Mouse (Mus musculus): Measurements from ENCODE around the gene Ppm1l.

Gene Ppm1l

GRCm38 (mm10) chr3:69433580-69433979, 116.9 kb downstream of the Ppm1l start:
- no peak for DNase-seq (ENCODE audit: low spot score in 2 of 2)

DNA sequence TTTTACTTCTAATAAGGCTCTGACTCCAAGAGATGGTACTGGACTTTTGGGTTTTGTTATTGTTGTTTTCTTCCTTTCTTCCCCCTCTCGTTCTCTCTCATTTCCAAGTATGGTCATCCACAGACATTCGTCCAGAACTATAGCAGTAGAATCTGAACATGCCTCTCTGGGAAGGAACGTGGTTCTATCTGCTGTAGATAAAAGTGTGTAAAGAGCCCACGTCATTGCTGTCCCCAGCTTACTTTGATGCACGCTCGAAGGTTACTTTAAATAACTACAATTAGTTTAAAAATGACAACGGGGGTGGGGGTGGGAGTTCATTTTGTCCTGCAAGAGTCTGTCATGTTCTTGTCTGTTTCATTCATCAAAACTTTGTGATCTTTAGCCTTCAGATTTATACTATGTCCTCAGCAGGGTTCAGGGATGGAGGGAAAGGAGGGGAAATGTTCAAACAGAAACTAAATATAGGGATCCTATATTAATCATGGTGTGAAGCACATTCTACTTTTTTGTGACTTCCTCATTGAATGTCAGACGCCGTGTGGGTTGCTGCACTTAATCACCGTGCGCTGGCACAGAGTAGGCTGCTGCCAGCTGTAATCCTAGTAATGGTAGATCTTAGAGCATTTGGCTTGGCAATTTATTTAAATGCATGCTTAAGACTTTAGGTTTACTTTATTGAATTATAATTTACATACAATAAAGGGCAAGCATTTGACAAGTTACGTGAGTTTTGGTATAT, 122.3 kb downstream of the Ppm1l start:
- no peak for DNase-seq (ENCODE audit: low spot score in 2 of 2)

DNA sequence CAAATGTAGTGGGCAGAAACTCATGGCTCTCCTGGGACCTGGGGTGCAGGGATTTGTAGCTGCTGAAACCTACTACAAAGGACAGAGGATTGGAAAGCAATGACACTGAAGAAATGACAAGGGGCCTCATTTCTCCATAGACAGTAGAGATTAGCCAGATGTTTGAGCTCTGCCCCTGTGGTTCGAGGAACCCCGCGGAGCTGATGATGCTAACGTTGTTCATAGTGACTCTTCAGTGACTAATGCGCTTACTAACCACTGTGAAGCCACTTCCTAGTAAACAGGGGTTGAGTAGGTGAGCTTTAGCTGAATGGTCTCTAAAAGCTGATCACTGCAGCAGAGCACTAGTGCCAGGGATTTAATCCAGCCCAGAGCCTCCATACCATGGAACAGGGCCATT, 124.1 kb downstream of the Ppm1l start:
- DNase-seq (ENCODE audit: low spot score in 2 of 2): no peak

DNA sequence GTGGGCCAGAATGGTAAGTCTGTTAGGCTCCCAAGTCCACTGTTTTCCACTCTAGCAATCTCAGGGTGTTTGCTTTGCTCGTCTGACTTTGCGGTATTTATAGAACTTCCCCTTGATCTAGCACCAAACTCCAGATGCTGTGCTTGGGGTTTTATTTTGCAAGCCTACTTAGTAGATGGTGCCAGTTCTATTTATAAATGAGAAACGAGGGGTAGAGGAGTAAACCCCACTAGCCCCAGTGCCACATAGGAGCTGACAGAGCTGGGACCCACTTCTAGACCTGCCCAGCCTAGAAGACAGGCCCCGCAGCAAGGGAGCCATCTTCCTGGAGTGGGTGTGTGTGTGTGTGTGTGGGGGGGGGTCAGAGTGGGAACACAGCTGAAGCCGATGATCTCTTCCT, 130.3 kb downstream of the Ppm1l start:
- no peak for DNase-seq (ENCODE audit: low spot score in 2 of 2)

DNA sequence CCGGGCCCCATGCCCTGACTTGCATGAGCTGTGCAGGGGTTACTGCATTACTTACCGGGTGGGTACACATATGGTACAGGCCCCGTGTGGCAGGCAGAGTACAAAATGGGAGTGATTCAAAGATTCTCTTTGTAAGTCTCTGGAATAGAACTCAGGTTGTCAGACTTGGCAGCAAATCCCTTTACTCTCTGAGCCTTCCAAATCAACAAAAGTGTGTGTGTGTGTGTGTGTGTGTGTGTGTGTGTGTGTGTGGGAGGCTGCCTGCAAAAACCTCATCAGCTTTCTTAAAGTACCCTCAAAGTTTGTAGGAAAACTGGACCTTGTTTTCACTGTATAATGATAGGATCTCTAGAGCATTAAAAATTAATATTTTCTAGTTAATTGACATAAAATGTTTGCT, 132.4 kb downstream of the Ppm1l start:
- no peak for DNase-seq (ENCODE audit: low spot score in 2 of 2)

GRCm38 (mm10) chr3:69454330-69454729, 137.7 kb downstream of the Ppm1l start:
- no peak for DNase-seq (ENCODE audit: low spot score in 2 of 2)

DNA sequence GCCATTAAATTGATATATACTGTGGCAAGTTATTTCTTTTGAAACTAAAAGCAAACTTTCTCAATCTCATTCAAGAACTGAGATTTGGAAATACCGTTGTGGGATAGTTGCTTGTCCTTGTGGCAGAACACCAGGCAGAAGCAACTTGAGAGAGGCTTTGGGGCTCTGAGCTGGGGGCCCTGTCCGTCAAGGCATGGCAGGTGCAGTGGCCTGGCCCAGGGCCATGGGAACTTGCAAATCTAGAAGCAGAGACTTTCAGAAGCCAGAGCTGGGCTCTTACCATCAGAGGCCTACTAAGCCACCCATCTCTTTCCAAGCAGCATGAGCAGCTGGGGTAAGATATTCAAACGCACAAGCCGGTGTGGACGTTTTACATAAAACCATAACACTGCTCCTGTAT, 139.4 kb downstream of the Ppm1l start:
- no peak for DNase-seq (ENCODE audit: low spot score in 2 of 2)

DNA sequence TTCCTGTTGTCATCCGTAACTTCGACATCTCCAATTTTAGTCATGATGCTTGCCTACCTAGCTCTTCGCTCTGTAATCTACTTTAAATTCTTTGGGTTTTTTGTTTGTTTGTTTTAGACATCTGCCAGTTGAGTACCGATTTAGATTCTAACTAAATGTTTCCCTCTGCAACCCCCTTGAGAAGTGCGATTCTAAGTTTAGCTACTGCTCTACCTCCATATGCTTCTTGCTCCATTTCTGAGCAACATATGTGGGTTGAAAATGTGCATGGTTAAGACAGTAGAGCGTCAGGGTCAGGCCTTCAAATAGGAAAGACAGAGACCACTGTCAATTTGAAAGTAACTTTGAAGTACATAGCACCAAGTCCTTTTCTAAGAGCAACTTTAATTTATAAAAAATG, 142.1 kb downstream of the Ppm1l start:
- no peak for DNase-seq (ENCODE audit: low spot score in 2 of 2)

DNA sequence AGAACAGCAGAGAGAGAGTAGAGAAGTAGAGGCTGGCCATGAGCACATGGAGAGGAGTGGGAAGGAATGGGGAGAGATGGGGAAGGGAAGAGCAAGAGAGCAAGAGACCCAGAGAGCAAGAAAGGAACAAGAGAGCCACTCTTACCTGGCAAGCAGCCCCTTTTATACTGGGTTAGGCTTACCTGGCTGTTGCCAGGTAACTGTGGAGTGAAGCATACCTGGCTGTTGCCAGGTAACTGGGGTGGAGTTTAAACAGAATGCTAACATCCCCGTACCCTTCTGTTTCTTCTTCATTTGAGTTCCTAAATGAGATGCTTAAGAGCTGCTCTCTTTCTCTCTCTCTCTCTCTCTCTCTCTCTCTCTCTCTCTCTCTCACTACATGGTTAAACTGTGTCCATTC, 145.3 kb downstream of the Ppm1l start:
- no peak for DNase-seq (ENCODE audit: low spot score in 2 of 2)

DNA sequence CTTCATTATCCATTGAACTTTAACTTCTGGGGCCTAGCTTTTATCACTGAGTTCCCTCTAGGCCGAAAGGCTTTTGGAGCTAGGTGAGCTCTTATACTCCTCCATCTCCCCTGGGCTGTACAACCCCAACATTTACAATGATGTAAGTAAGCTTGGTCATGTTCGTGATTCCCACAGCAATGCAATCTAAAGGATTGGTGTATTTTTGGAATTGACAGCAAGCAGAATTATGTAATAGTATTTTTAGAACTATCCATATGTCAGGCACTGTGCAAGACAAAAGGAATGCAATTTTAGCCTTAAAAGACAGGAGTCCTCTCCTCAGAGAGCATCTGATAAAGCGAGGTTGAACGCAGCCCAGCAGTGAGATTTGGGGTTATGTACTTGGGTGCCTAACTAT, 149.1 kb downstream of the Ppm1l start:
- no peak for DNase-seq (ENCODE audit: low spot score in 2 of 2)

GRCm38 (mm10) chr3:69468280-69469008, 151.8 kb downstream of the Ppm1l start:
- DNase-seq (ENCODE audit: low spot score in 2 of 2): no peak

DNA sequence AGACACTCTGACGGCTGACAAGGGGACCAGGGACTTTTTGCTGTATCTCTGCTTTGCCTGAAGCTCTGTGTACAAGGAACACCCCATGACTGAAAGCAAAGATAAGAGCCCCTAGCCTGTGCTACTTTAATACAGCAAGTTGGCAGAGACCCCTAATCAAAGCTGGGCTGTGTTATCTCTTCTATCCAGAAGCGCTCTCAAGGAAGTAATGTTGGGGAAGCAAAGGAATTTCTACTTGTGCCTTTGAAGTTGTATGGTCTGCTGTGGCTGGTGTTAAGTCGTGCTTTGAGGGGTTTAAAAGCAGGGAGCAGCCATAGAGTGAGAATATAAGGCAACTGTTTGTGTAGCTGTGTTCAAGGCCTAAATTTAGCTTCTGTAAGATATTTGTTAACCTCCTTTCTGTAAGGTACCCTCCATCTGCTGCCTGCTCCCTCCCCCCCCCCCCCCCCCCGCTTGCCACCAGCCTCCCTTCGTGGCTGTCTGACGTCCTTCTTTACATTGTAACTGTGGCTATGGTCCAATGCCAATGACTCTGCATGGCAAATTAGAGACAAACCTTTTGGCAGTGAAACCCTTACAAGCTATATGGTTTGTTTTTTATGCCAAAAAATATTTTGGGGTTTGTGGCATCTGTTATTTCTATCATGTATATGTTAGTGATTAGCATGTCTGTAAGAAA, 152.9 kb downstream of the Ppm1l start:
- DNase-seq (ENCODE audit: low spot score in 2 of 2): no peak

DNA sequence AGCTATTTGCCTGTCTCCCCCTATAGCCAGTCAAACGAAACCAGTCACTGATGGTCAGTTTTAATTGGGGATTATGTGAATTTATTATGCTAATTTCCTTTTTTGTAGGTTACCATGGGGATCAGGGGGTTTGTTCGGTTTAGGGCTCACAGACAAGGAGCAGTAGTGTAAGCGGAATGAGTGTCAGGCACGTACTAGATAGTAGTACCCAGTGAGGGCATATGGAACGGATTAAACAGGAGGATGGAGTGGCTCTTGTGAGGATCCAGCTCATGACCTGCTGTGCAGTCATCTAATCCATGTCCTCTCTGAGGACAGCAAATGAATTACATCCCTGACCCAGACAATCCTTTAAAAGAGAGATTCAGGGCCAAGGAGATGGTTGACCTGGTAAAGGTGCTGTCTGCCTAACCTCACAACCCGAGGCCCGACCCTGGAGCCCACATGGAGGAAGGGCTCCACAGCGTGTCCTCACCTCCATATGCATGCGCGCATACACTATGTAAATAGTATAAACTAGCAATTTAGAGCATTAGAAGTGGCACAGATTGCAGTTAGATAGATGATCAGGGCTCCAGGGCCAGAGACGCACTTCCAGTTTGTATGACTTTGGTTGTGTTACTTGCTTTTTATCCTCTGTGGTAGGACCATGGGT, 153.6 kb downstream of the Ppm1l start:
- no peak for DNase-seq (ENCODE audit: low spot score in 2 of 2)

DNA sequence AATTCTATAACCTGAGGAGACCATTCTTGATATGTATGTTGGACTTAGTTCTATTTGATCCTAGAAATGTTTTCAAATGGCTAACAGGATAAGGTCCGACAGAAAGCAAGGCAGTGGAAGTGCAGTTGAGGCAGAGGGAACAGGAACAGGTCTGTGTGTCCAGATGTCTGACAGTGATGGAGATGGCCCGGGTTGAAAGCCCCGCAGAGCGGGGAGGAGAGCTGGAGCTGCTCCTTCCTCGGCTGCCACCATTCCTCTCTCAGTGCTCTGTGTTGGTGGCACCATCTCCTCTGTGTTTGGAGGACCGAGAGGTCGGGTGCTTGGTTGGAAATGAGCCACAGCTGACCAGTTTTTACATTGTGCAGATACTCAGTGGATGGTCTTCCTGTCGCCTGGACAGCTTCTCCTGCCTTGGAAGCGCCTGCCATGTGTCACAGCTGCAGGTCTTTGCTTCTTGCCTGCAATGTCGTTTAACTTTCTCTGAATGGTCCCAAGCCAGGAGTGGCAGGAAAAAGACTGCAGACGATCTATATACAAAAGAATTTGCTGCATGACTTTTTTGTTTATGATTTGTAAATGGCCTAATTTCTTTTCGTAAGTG, 159.3 kb downstream of the Ppm1l start:
- no peak for DNase-seq (ENCODE audit: low spot score in 2 of 2)

DNA sequence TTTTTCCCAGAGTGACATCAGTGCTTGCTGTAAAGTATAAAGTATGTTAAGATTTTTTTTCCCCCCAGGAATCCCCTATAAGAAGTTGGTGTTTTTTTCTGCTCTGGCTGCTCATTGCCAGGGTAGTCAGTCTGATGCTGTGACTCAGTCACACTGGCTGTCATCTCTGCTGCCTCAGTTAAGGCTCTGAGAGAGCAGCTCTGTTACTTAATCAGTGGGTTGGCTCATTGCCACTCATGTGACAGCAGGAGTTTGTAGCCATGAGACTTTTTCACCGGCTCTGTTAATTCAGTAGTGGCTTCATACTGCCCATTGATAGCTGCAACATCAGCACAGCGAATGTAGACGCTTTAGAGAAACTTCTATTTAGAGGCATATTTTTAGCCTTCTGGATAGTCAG, 163.3 kb downstream of the Ppm1l start:
- DNase-seq (ENCODE audit: low spot score in 2 of 2): peak in 1 of 2 experiments; percentile 14

GRCm38 (mm10) chr3:69481835-69482234, 165.2 kb downstream of the Ppm1l start:
- DNase-seq (ENCODE audit: low spot score in 2 of 2): peak; percentile 39 to 45

- DNase-seq (ENCODE audit: low spot score in 2 of 2): no peak
Observed at GRCm38 (mm10) chr3:69484006-69484574, 167.4 kb downstream of the Ppm1l start.

- no peak for DNase-seq (ENCODE audit: low spot score in 2 of 2)
Observed at GRCm38 (mm10) chr3:69484582-69484981, 167.9 kb downstream of the Ppm1l start.

DNA sequence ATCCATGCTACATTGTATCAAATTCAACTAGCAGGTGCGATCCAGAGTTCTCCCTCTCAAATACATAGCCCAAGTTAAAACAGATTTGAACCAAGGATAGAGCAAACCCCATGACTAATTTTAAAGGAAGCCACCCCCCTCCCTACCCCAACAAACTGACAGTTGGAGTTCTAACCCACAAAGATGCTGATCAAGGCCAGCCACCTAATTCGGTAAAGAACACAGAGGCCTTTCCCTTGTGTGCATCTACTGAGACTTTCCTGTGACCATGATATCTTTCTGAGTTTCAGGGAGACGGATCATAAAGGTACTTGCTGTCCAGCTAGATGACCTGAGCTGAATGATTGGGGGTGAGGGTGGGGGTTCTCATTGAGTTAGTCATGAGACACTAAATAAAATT, 168.7 kb downstream of the Ppm1l start:
- no peak for DNase-seq (ENCODE audit: low spot score in 2 of 2)

DNA sequence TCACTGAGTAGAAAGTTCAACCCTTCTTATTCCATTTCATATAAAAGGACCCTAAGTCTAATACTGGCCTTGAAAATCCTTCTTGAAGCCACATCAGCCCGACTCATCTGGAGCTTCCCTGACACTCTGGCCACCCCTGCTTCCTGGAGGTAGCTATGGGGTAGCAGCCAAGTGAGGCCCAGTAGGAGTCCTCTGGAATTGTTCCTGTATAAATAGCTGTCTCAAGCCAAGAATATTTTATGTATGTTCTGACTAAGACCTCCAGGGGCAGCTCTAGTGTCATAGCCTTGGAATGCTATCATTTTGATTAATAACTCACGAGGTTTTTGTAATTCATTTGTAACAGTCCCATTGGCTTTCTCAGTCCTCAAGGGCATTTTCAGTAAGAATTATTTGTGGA, 169.1 kb downstream of the Ppm1l start:
- no peak for DNase-seq (ENCODE audit: low spot score in 2 of 2)

DNA sequence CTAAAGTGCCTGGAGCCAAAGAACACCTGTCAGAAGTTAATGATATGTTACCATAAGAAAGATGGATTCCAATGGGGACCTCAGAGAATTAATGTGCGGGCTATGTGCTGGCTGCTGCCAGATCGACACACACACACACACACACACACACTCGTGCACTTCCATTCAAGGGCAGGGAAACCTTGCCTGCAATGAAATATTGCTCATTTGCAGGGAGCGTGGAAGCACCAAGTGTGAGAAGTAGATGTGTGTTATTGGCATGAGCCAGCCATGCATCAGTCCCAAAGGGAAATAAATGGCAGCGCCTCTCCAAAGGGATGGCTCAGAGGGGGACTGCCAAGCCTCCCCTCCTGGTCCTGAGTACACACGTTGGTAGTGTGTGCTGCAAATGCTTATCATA, 170.8 kb downstream of the Ppm1l start:
- DNase-seq (ENCODE audit: low spot score in 2 of 2): no peak

DNA sequence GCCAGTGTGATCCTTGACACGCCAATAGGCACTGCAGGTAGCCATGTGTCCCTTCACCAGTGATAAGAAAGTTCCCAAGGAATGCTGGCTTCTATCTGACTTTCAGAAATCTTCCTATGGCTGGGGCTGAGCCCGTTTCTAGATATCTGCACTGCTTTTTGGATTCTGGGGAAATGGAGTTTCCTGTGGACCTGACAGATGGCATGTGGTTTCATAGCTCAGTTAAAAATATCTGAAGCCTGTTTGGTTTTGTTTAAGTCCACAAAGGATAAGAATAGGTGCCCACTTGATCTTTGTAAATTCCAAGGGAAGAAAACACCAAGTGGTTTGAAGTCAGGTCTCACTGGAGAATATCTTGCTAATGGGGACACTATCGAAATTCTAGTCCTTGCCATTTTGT, 173.0 kb downstream of the Ppm1l start:
- DNase-seq (ENCODE audit: low spot score in 2 of 2): no peak

All from urinary bladder, postnatal 36 days (tissue).